Mouse (Mus musculus): Measurements from ENCODE around the gene Kcnmb4. TPM values are rescaled to one million over a fixed set of nuclear protein-coding genes. Genes with fewer than 3 reads are reported as not detected.

Kcnmb4 gene
- total RNA-seq, 2 experiments from 2014 or later: 112 to 114 TPM

GRCm38 (mm10) chr10:116416142-116416541 lies 57.5 kb downstream of the Kcnmb4 start:
- peak in 1 of 2 experiments; percentile 37 for DNase-seq (ENCODE audit: low spot score in 2 of 2)
- intact Hi-C loops (cut with DNase I): no loop called here

GRCm38 (mm10) chr10:116410826-116411225 lies 62.9 kb downstream of the Kcnmb4 start:
- no peak for DNase-seq (ENCODE audit: low spot score in 2 of 2)
- intact Hi-C loops (cut with DNase I): no loop called here

GRCm38 (mm10) chr10:116407684-116408359 lies 65.9 kb downstream of the Kcnmb4 start:
- peak in 1 of 2 experiments; percentile 38 for DNase-seq (ENCODE audit: low spot score in 2 of 2)
- intact Hi-C loops (cut with DNase I): loop anchor here (5.0 kb wide), 1 partner anchor 64 kb away; the partner anchor contains the start of gene Kcnmb4

GRCm38 (mm10) chr10:116405011-116405410 lies 68.7 kb downstream of the Kcnmb4 start:
- DNase-seq (ENCODE audit: low spot score in 2 of 2): peak in 1 of 2 experiments; percentile 44
- intact Hi-C loops (cut with DNase I): loop anchor here (5.0 kb wide), 1 partner anchor 67 kb away; the partner anchor contains the start of gene Kcnmb4

GRCm38 (mm10) chr10:116403679-116404078 lies 70.0 kb downstream of the Kcnmb4 start:
- DNase-seq (ENCODE audit: low spot score in 2 of 2): peak in 1 of 2 experiments; percentile 62
- intact Hi-C loops (cut with DNase I): no loop called here

GRCm38 (mm10) chr10:116402742-116403425 lies 70.8 kb downstream of the Kcnmb4 start:
- peak in 1 of 2 experiments; percentile 24 for DNase-seq (ENCODE audit: low spot score in 2 of 2)

GRCm38 (mm10) chr10:116397973-116398372 lies 75.7 kb downstream of the Kcnmb4 start:
- DNase-seq (ENCODE audit: low spot score in 2 of 2): no peak
- intact Hi-C loops (cut with DNase I): no loop called here

More at GRCm38 (mm10) chr10:116402742-116403425, 70.8 kb downstream of the Kcnmb4 start:
- intact Hi-C loops (cut with DNase I): no loop called here

GRCm38 (mm10) chr10:116397573-116397972 lies 76.1 kb downstream of the Kcnmb4 start:
- DNase-seq (ENCODE audit: low spot score in 2 of 2): no peak
- intact Hi-C loops (cut with DNase I): no loop called here

- DNase-seq (ENCODE audit: low spot score in 2 of 2): no peak
- intact Hi-C loops (cut with DNase I): no loop called here
Observed at GRCm38 (mm10) chr10:116396966-116397365, 76.7 kb downstream of the Kcnmb4 start.

- intact Hi-C loops (cut with DNase I): no loop called here
Observed at GRCm38 (mm10) chr10:116396279-116396678, 77.4 kb downstream of the Kcnmb4 start.

GRCm38 (mm10) chr10:116394585-116394984 lies 79.1 kb downstream of the Kcnmb4 start:
- intact Hi-C loops (cut with DNase I): no loop called here

More at GRCm38 (mm10) chr10:116396279-116396678, 77.4 kb downstream of the Kcnmb4 start:
- no peak for DNase-seq (ENCODE audit: low spot score in 2 of 2)

GRCm38 (mm10) chr10:116393790-116394475 lies 79.7 kb downstream of the Kcnmb4 start:
- intact Hi-C loops (cut with DNase I): no loop called here
- DNase-seq (ENCODE audit: low spot score in 2 of 2): peak; percentile 73 to 74

More at GRCm38 (mm10) chr10:116394585-116394984, 79.1 kb downstream of the Kcnmb4 start:
- no peak for DNase-seq (ENCODE audit: low spot score in 2 of 2)

- no peak for DNase-seq (ENCODE audit: low spot score in 2 of 2)
- intact Hi-C loops (cut with DNase I): no loop called here
Observed at GRCm38 (mm10) chr10:116388840-116389239, 84.8 kb downstream of the Kcnmb4 start.

GRCm38 (mm10) chr10:116386391-116386885 lies 87.2 kb downstream of the Kcnmb4 start:
- peak in 1 of 2 experiments; percentile 30 for DNase-seq (ENCODE audit: low spot score in 2 of 2)
- intact Hi-C loops (cut with DNase I): no loop called here

- DNase-seq (ENCODE audit: low spot score in 2 of 2): no peak
- intact Hi-C loops (cut with DNase I): no loop called here
Observed at GRCm38 (mm10) chr10:116384401-116384800, 89.3 kb downstream of the Kcnmb4 start.

GRCm38 (mm10) chr10:116382826-116383685 lies 90.6 kb downstream of the Kcnmb4 start:
- intact Hi-C loops (cut with DNase I): no loop called here
- no peak for DNase-seq (ENCODE audit: low spot score in 2 of 2)

- intact Hi-C loops (cut with DNase I): no loop called here
- DNase-seq (ENCODE audit: low spot score in 2 of 2): no peak
Observed at GRCm38 (mm10) chr10:116376853-116377252, 96.8 kb downstream of the Kcnmb4 start.

- intact Hi-C loops (cut with DNase I): no loop called here
- no peak for DNase-seq (ENCODE audit: low spot score in 2 of 2)
Observed at GRCm38 (mm10) chr10:116374111-116374510, 99.6 kb downstream of the Kcnmb4 start.
